Mouse (Mus musculus) layer of hippocampus, adult 9-10 months (tissue): Measurements from ENCODE around the gene Cdk16.
"Not testable (repeated sequence)": the region's sequence is repeated elsewhere in the genome, so short reads cannot be mapped to it uniquely, and the experiment has no call there.

ENCODE experiments used
- DNase-seq: peaks from one replicate; pipeline ENCODE4 v3.0.0; 2022; ENCODE audit warnings: low spot score

The Cdk16 gene

GRCm38 (mm10) chrX:20687519-20688067 lies at the start of gene Cdk16:
TSS of gene Cdk16 (plus strand) at chrX:20687954.
- DNase-seq, result peak; percentile 68

DNA sequence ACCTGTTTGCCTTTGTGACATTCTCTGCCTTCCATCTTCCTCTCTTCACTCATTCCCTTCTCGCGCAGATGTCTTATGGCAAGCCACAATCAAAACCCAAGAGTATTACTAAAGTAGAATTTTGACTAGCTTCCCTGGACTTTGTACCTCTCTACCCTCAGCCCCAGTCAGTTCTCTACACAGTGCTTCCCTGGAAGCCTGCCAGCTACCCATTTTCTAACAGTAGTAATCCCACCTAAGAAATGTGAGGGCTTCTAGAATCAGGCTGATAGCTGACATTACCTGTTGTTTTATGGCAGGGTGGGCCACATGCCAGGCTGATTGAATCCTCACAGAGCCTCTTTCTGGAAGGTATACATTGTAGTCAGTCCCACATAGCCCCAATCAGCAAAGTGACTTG lies 49.6 kb upstream of the Cdk16 start:
- no peak for DNase-seq

DNA sequence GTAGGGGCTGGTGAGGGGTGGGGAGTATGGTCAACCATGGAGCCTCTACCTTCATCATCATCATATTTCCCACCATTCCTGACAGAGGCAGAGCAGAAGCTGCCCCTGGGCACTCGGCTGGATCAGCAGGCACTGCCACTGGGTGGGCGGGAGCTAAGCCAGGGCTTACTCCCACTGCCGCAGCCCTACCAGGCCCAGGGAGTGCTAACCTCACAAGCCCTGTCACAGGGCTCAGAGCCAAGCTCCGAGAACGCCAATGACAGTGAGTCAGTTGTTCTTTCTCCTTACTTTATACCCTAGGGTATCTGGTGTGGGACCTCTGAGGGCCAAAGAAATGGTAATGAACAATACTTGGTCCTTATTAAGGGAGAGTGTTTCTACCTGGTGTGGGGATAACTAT lies 43.0 kb upstream of the Cdk16 start:
- no peak for DNase-seq

GRCm38 (mm10) chrX:20657593-20657992 lies 30.2 kb upstream of the Cdk16 start:
- no peak for DNase-seq

DNA sequence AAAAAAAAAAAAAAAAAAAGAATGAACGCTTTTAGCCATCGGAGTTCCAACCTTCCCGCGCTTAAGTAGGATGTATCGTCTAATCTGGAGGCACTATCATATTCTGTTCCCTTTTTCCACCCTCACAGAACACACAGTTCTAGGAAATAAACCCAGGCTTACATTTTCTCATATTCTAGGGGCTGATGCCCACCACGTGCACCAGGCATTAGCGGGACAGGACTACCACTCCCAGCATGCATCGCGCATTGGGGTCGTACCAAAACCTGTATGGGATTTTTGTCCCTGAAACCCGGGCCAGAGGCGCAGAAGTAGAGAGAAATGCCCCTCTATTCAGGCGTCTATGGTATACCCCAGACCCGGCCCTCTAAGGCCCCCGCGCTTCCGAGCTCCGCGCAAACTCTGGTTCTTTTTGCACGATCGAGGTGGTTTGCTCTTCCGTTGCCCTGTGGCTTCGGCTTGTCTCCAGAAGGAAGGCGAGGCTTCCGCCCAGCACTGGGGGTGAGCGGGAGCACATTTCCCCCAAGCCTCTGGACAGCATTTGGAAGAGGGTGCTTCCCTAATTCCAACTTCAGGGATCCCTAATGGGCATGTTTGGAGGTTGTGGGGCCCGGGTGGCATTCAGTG lies 29.6 kb upstream of the Cdk16 start, which contains the start of gene Uba1:
Uba1 (plus strand) TSS at position 301 of the 627 bp plus-strand sequence.
- peak; percentile 55 for DNase-seq

DNA sequence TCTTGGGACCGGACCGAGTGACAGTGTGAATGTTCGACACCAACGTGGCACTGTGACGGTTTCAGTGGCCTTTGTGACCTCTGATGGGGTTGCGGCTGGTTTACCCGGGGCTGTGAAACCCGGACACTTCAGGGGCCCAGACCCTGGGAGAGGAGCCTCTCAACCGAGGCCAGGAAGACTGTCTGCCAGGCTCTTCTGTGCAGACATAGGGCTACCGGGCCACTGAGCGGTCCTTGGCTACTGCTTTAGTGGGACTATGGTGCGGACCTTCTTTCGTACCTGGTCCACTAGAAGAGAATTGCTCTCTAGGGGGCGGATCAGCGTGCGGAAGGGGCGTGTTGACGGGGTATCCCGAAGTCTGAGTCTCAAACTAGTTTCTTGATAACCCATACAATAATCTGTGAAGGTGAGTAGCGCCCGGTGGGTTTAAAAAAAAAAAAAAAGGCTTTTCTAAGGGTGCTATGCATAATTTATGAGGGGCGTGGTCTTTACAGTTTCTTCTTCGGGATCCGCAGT lies 28.8 kb upstream of the Cdk16 start:
- no peak for DNase-seq

DNA sequence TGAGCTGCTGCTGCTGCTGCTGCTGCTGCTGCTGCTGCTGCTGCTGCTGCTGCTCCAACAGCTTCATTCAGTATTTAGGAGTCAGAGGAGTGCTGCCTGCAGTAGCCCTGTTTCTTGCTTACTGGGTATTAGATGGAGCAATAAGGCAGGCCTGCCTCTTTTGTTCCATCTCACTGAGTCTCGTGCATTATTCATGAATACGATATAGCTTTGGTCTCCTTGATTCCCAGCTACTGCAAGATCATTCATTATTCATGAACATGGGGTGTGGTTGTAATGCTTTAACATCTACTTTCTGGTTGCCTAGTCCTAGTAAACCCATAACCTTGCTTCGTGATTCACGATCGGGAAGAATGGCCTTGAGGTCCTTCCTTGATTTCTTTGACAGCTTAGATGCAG lies 25.4 kb upstream of the Cdk16 start:
- peak; percentile 8 for DNase-seq

DNA sequence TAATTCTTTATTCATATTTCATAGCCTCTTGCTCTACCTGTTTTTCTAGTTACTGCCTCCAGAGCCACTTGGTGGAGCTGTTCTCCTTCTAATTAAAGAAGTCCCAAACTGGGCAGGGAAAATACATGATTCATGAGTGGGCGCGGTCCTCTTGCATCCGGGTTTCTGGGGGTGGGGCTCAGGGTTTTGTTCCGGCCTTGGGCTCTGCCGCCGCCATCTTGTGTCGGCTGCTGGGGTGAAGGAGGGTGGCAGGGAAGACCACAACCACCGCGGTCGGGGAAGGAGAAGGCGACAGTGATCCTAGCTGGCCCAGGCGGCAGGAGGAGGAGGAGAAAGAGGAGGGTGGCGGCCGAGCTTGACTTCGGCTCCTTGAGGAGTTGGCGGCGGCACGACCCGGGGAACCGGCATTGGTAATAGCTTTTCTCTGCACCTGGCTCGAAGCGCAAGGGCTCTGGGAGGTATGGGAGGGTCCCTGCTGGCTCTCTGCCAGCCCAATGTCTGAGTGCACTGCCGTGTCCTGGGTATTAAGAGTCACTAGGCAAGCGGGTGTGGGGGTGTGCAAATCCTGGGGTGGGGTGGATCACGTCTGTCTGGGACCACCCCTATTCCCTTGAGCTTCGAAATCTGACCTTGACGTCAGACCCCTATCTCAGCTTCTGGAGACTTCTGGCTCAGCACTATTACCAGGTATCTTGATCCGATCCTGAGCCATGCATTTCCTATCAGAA lies 24.9 kb upstream of the Cdk16 start:
- DNase-seq, result peak; percentile 79

DNA sequence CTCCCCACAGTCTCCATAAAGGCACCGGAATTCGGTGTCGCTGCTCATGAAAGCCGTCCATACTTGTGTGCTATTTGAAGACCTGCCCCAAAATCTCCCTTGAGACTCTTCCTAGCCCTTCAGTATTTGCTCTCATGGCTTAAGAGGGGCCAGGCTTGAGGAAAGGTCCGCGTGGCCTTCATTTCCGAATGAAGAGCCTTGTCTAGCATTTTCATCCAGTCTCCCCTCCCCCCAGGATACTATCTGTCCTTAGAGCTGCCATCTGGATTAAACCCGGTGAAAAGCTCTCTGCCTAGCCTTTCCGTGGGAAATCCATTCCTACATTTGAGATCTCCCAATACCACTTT lies 24.3 kb upstream of the Cdk16 start:
- DNase-seq, result no peak

GRCm38 (mm10) chrX:20688068-20688547 lies 354 bp downstream of the Cdk16 start:
- peak; percentile 27 for DNase-seq

DNA sequence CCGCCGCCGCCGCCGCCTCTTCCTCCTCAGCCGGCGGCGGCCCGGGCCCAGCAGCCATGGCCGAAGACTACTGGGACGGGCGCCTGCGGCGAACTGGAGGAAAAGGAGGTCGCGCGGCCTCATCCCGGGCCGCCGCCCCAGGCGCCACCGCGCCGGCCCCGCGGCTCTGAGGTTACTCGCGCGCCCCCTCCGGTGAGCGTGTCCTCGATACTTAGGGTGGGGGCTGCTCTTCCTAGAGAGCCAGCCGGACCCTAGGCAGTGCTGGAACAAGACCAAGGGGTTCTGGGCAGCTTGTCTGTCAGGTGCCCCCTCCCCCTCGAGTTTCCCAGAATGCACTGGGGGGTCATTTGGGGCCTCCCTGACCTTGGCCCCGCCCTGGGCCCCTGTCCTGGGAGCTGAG lies 861 bp downstream of the Cdk16 start:
- DNase-seq, result peak; percentile 10

DNA sequence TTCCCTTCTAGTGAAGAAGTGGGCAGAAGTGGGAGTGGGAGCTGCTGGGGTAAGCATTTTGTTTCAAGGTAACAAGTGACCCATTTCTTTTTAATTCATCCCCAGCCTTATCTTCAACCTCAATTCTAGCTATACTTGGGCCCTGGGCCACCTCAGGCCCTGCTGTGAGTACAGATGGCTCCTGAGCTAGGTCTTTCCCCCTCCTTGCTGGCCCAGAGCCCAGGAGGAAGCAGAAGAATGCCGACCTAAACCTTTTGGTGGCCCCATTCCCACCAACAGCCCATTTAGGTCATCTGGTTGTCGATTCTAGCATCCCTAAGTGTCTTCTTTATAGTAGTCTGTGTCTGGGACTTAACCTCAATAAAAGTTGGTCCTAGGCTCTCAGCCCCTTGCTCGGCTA lies 3.8 kb downstream of the Cdk16 start:
- DNase-seq, result no peak

DNA sequence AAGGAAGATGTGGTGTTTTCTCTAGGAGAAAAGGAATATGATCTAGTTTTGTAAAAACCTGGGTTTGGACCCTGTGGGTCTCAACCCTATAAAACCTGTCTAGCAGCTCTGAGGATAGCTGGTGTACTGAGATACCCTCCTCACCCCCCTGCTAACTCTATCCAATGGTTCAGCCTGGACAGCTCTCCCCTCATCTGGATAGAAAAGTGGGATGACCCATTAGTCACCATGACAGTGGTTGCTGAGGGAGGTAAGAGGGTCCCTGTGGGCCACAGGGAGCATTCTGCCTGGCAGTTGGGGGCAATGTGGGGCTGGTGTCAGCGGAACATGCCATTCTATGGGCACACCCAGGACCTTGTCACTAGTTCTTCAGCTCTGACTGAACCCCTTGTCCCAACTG lies 4.9 kb downstream of the Cdk16 start:
- DNase-seq, result no peak

GRCm38 (mm10) chrX:20695842-20696241 lies 8.1 kb downstream of the Cdk16 start:
- DNase-seq, result no peak

- DNase-seq, result peak; percentile 16
Measured at GRCm38 (mm10) chrX:20703741-20704290, 16.1 kb downstream of the Cdk16 start, which contains the start of gene Usp11. TSS of gene Usp11 (plus strand) at chrX:20703906.

GRCm38 (mm10) chrX:20704295-20705082 lies 16.7 kb downstream of the Cdk16 start:
- peak; percentile 20 for DNase-seq

DNA sequence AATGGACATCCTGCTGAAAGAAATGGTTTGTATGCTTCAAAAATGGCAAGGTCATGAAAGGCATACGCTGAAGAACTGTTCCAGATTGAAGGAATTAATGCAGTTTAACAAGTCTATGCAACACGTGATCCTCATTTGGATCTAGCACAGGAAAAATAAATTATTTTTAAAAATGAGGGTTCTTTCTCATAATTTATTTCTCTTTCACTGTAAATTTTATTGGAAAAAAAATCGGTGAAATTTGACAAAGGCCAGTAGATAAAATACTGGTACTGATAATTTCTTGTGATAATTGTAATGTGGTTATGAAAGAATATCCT lies 17.3 kb downstream of the Cdk16 start:
- DNase-seq, result no peak

DNA sequence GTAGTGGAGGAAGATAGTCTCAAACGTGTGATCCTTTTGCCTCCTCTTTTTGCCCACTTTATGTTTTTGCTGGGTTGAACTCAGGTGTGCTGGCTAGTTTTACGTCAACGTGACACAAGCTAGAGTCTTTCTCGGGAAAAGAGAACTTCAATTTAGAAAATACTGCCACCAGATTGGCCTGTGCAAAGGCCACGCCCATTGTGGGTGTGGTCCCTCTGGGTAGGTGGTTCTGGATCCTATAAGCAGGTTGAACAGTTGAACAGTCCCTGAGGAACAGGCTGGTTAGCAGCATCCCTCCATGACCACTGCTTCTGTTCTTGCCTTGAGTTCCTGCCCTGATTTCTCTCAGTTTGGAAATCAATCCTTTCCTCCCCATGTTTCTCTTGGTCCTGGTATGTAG lies 40.9 kb downstream of the Cdk16 start:
- no peak for DNase-seq

DNA sequence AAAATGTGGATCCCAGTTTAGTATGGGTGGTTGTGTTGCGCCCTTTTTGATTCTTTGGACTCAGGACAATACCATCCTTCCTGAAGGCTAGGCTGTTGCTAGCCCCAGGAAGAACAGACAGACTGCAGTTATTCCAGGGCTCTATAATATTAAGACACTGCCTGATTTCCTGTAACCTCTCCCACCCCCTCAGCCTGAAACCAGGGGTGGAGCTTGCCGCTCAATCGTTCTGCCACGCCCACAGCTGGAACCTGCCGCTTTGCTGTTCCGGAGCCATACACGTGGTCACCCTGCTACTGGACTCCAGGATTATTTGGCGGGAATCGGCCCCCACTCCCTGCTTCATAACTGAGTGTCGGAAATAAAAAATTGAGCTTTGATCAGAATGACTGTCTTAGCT lies 42.3 kb downstream of the Cdk16 start:
- DNase-seq, result not testable (repeated sequence)

DNA sequence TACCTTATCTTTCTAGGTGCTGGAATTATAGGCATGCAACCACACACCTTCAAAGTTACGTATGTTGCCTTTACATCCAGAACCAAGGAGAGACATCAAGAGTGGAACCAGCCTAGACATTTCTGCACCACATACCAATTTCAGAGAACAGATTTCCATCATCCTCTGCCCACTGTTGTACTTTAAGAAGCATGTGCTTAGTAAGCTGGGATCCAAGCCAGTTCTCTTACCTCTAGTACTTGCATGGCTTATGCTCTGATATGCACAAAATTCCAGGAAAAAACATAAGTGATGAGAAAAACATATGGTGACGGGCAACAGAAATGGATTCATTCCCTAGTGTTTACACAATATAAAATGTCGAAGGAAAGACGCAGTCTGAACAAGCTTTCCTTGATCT lies 48.7 kb downstream of the Cdk16 start:
- DNase-seq, result peak; percentile 11

DNA sequence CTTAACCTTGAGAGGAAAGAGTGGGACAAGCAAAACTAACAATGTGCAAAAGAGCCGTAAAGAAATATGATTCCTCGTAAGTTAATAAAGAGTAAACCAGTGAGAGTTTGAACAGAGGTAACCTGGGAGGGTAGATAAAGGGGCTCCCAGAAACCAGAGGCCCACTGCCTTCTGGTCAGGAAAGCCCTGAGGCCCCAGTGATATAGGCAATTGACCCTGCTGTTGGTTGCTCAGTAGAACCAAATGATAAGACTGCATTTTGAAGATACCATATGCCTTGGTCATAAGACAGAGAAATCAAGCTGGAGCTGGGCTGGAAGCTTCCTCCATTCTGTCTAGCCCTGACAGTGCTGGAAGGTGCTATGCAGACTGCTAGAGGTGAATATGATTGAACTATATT lies 61.1 kb downstream of the Cdk16 start:
- no peak for DNase-seq
